Mouse (Mus musculus) limb, embryonic 10.5 days (tissue): ENCODE measurements around the gene 4930432M17Rik. TPM values are rescaled to one million over a fixed set of nuclear protein-coding genes. Genes with fewer than 3 reads are reported as not detected.

Source experiments
- polyA plus RNA-seq: library from polyadenylated mRNA; unstranded; fragments of >200 nt; fragmentation: Nextera tagmentation; extraction: Ambion mirVana; gene quantifications from 2 replicates; pipeline ENCODE4 v1.2.1, GENCODE M21; 2016

Gene 4930432M17Rik
- polyA plus RNA-seq, 1 experiment from 2014 or later = not detected

Other genes with a start within 250 kb of the 4930432M17Rik start
- 697 and 777 TPM in 2 replicates for gene Cnn3, start 244.3 kb upstream of the 4930432M17Rik start, polyA plus RNA-seq
- gene Slc44a3, start 138.4 kb upstream of the 4930432M17Rik start, polyA plus RNA-seq = 0.23 and 0.53 TPM in 2 replicates
- gene F3, start 52.8 kb downstream of the 4930432M17Rik start, polyA plus RNA-seq = 5.0 and 5.3 TPM in 2 replicates
- 32.1 and 42.8 TPM in 2 replicates for gene Abcd3, start 144.5 kb downstream of the 4930432M17Rik start, polyA plus RNA-seq